Mouse (Mus musculus) C2C12 (cell line): ENCODE measurements around the gene Olfr49.

Source experiments
- CEBPB ChIP-seq: IDR thresholded peaks from one replicate; pipeline ENCODE4 v1.6.1; 2011; ENCODE audit warnings: low read depth, mild to moderate bottlenecking, control low read depth, moderate library complexity
- CTCF ChIP-seq: IDR thresholded peaks from one replicate; pipeline ENCODE4 v1.5.1; 2011; ENCODE audit not compliant: control insufficient read depth, insufficient read depth, insufficient read length
- MAX ChIP-seq: IDR thresholded peaks from one replicate; pipeline ENCODE4 v1.6.1; 2011; ENCODE audit warnings: mild to moderate bottlenecking, control low read depth

DNA sequence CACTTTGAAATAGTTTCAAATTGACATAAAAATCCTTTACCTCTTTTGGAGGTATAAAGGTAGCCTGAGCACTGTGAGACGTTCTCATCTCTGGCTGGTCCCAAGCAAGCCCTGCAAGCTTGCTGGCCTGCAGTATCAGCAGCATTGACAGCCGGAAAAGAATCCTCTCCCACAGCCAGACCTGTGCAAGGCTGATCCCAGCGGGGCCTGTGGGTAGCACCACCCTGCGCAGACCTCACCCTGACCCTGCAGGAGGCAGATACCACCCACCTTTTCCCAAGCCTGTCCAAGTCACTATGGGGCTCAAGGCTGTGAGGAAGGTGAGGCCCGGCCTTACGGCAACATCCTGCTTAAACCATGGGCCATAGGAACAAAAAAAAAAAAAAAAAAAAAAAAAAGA lies 18.8 kb downstream of the Olfr49 start:
- TF ChIP-seq CTCF (no peak), MAX (no peak), CEBPB (no peak)
